In genomic region chr12:3981350-3982131, GRCm38 (mm10) we compare ENCODE assay signal across 8 mouse cellular contexts. TPM values are rescaled to one million over a fixed set of nuclear protein-coding genes. Genes with fewer than 3 reads are reported as not detected.
DNase-seq lines count a peak whose midpoint lies in the region; ATAC-seq and TF ChIP-seq lines count a peak whose summit lies in the region.

No protein-coding gene starts in this region.

- peak overlapping the region; percentile 36 for H3K27ac ChIP-seq in ES-Bruce4 (ENCODE audit: insufficient read depth, low read length)
- no peak overlapping the region for H3K27ac ChIP-seq in forebrain, embryonic 12.5 days
- no peak overlapping the region for H3K27ac ChIP-seq in heart, postnatal 0 days (ENCODE audit: low read depth)
- H3K27ac ChIP-seq in liver, embryonic 14.5 days, result no peak overlapping the region

- peak; percentile 71 for DNase-seq in c-Kit-positive CD71-positive TER-119-positive erythroid progenitor cells, embryonic 14.5 days (ENCODE audit: low spot score)
- peak; percentile 85 for DNase-seq in heart, postnatal 0 days (ENCODE audit: low spot score)
- peak; percentile 86 for DNase-seq in kidney, postnatal 36 days
- peak; percentile 68 to 73 (median 71) for DNase-seq in liver, embryonic 14.5 days (ENCODE audit: low read depth in 3 of 3, low spot score in 3 of 3)
- peak; percentile 78 for DNase-seq in neural tube, embryonic 10.5 days (ENCODE audit: extremely low spot score, low spot score)
- DNase-seq in telencephalon, adult 2 months (ENCODE audit: low read depth, low spot score), result peak; percentile 93

- peak overlapping the region; percentile 93 for H3K4me3 ChIP-seq in ES-Bruce4 (ENCODE audit: low read depth, low read length)
- peak overlapping the region; percentile 40 for H3K4me3 ChIP-seq in forebrain, embryonic 12.5 days (replicated peaks)
- H3K4me3 ChIP-seq in heart, postnatal 0 days (ENCODE audit: low read depth, low read length), result peak overlapping the region; percentile 45
- H3K4me3 ChIP-seq in liver, embryonic 14.5 days (ENCODE audit: insufficient read depth in 1 of 2, low read depth in 2 of 2, low read length in 2 of 2), result peak overlapping the region; percentile 29 to 31

- WGBS in forebrain, embryonic 12.5 days, result under 1% methylated on average over 41 of the region's 41 CpGs
- WGBS in heart, postnatal 0 days, result 1% methylated on average over 41 of the region's 41 CpGs
- WGBS in liver, embryonic 14.5 days (ENCODE audit: insufficient replicate concordance), result under 1% methylated on average over 41 of the region's 41 CpGs

- peak; percentile 89 for ATAC-seq in forebrain, embryonic 12.5 days (ENCODE audit: low FRiP score)
- ATAC-seq in heart, postnatal 0 days (ENCODE audit: insufficient read depth, low read depth), result peak; percentile 89
- peak; percentile 88 for ATAC-seq in liver, embryonic 14.5 days (ENCODE audit: insufficient read depth)

- no peaks in the 10 kb centered on the region for H3K36me3 ChIP-seq in ES-Bruce4 (ENCODE audit: control insufficient read depth, insufficient read depth, low read length, poor library complexity, severe bottlenecking)
- H3K36me3 ChIP-seq in forebrain, embryonic 12.5 days (replicated peaks), result peaks cover 38% of the 10 kb centered on the region
- H3K36me3 ChIP-seq in heart, postnatal 0 days (replicated peaks; ENCODE audit: control insufficient read depth, insufficient read depth, low read length), result no peaks in the 10 kb centered on the region; the same call in 1 of the 2 replicates
- no peaks in the 10 kb centered on the region for H3K36me3 ChIP-seq in liver, embryonic 14.5 days (replicated peaks; ENCODE audit: control insufficient read depth, insufficient read depth, low read depth)

- H3K9me3 ChIP-seq in ES-Bruce4 (replicated peaks; ENCODE audit: control insufficient read depth, insufficient read depth, low read length, poor library complexity, severe bottlenecking), result no peaks in the 10 kb centered on the region
- no peaks in the 10 kb centered on the region for H3K9me3 ChIP-seq in forebrain, embryonic 12.5 days
- H3K9me3 ChIP-seq in heart, postnatal 0 days (replicated peaks; ENCODE audit: control insufficient read depth, low read length), result no peaks in the 10 kb centered on the region
- H3K9me3 ChIP-seq in liver, embryonic 14.5 days (ENCODE audit: control insufficient read depth, low read length), result no peaks in the 10 kb centered on the region

- H3K4me2 ChIP-seq in forebrain, embryonic 12.5 days, result peak overlapping the region; percentile 79
- H3K4me2 ChIP-seq in heart, postnatal 0 days (ENCODE audit: low read depth, low read length), result peak overlapping the region; percentile 81
- H3K4me2 ChIP-seq in liver, embryonic 14.5 days (ENCODE audit: low read depth), result peak overlapping the region; percentile 61

- no peaks in the 10 kb centered on the region for H3K27me3 ChIP-seq in ES-Bruce4 (ENCODE audit: control insufficient read depth, insufficient read depth, low read length, poor library complexity, severe bottlenecking)
- peaks cover 8% of the 10 kb centered on the region; the same call in 1 of the 2 replicates for H3K27me3 ChIP-seq in forebrain, embryonic 12.5 days
- H3K27me3 ChIP-seq in heart, postnatal 0 days (ENCODE audit: control insufficient read depth, insufficient read depth, low read length), result no peaks in the 10 kb centered on the region
- peaks cover 10% of the 10 kb centered on the region for H3K27me3 ChIP-seq in liver, embryonic 14.5 days (ENCODE audit: control insufficient read depth, insufficient read depth, low read length)

- H3K9ac ChIP-seq in ES-Bruce4 (ENCODE audit: low read depth, poor library complexity, severe bottlenecking), result peak overlapping the region; percentile 16
- peak overlapping the region; percentile 48 for H3K9ac ChIP-seq in forebrain, embryonic 12.5 days
- H3K9ac ChIP-seq in heart, postnatal 0 days (replicated peaks; ENCODE audit: low read depth, low read length), result peak overlapping the region; percentile 33; the same call in 1 of the 2 replicates
- H3K9ac ChIP-seq in liver, embryonic 14.5 days (replicated peaks), result no peak overlapping the region

- TF ChIP-seq EP300 in ES-Bruce4 (IDR thresholded peaks at IDR 0.05; ENCODE audit: insufficient read depth, low read depth, low read length), result no peak
- no peak for TF ChIP-seq EP300 in heart, postnatal 0 days (IDR thresholded peaks at IDR 0.05; ENCODE audit: low read depth)
- no peak for TF ChIP-seq EP300 in liver, embryonic 14.5 days (IDR thresholded peaks at IDR 0.05; ENCODE audit: low read depth)

- no peaks in the 10 kb centered on the region for H3K4me1 ChIP-seq in ES-Bruce4 (ENCODE audit: control insufficient read depth, insufficient read depth, low read length)
- H3K4me1 ChIP-seq in forebrain, embryonic 12.5 days, result peaks cover 16% of the 10 kb centered on the region
- H3K4me1 ChIP-seq in heart, postnatal 0 days (ENCODE audit: control insufficient read depth, insufficient read depth), result peaks cover 4% of the 10 kb centered on the region; the same call in 1 of the 2 replicates
- peaks cover 0 to 5% of the 10 kb centered on the region in 2 experiments; a peak in 2 of 4 replicates for H3K4me1 ChIP-seq in liver, embryonic 14.5 days (replicated peaks; ENCODE audit: control insufficient read depth in 2 of 2, insufficient read depth in 2 of 2, low read length in 1 of 2)

- no peak for TF ChIP-seq POLR2A in ES-Bruce4 (IDR thresholded peaks at IDR 0.05; ENCODE audit: insufficient read depth, low read length)

- TF ChIP-seq CTCF in ES-Bruce4 (IDR thresholded peaks at IDR 0.05; ENCODE audit: low read depth, low read length), result no peak
- TF ChIP-seq CTCF in heart, postnatal 0 days (IDR thresholded peaks at IDR 0.05; ENCODE audit: low read depth), result no peak
- TF ChIP-seq CTCF in liver, embryonic 14.5 days (IDR thresholded peaks at IDR 0.05; ENCODE audit: low read depth), result no peak

RNA-seq across cellular contexts. Expression of gene Pomc, which starts 26.8 kb away (rescaled TPM):
- polyA plus RNA-seq in ES-Bruce4 (2011; ENCODE audit: insufficient read depth, insufficient read length, low read depth, missing spikeins), result 1.2 TPM in 1 of 2 replicates, not detected in the other
- polyA plus RNA-seq in forebrain, embryonic 12.5 days (2016; fragmentation: Nextera tagmentation; extraction: Ambion mirVana), result 7.3 and 8.8 TPM in 2 replicates
- total RNA-seq in heart, postnatal 0 days (2014; rRNA removed; ENCODE audit: low replicate concordance), result not detected in 2 replicates
- 1.2 and 1.8 TPM in 2 replicates for polyA plus RNA-seq in heart, postnatal 0 days (2015; fragmentation: Nextera tagmentation; extraction: Ambion mirVana)
- 0.15 and 0.28 TPM in 2 replicates for polyA plus RNA-seq in liver, embryonic 14.5 days (2012; rRNA removed)
- polyA plus RNA-seq in liver, embryonic 14.5 days (2014; fragmentation: Nextera tagmentation; extraction: Ambion mirVana), result 0.33 and 0.50 TPM in 2 replicates

RNA-seq across cellular contexts. Expression of gene Efr3b, which starts 57.2 kb away (rescaled TPM):
- polyA plus RNA-seq in ES-Bruce4 (2011; ENCODE audit: insufficient read depth, insufficient read length, low read depth, missing spikeins), result 3.7 and 4.1 TPM in 2 replicates
- 24.5 and 27.2 TPM in 2 replicates for polyA plus RNA-seq in forebrain, embryonic 12.5 days (2016; fragmentation: Nextera tagmentation; extraction: Ambion mirVana)
- 6.8 TPM in 2 replicates for total RNA-seq in heart, postnatal 0 days (2014; rRNA removed; ENCODE audit: low replicate concordance)
- polyA plus RNA-seq in heart, postnatal 0 days (2015; fragmentation: Nextera tagmentation; extraction: Ambion mirVana), result 1.6 TPM in 2 replicates
- polyA plus RNA-seq in liver, embryonic 14.5 days (2012; rRNA removed), result 0.10 TPM in 2 replicates
- polyA plus RNA-seq in liver, embryonic 14.5 days (2014; fragmentation: Nextera tagmentation; extraction: Ambion mirVana), result 0.04 and 0.05 TPM in 2 replicates

Comparison
In these comparisons a context has a peak if more than half of its experiments do, and no peak if none do; other contexts are left out.
1. H3K4me3 ChIP-seq: peak in every context shown above with its lines; median percentile 93 in ES-Bruce4; 45 in heart, postnatal 0 days; 40 in forebrain, embryonic 12.5 days; 30 in liver, embryonic 14.5 days.